8 mouse cellular contexts compared by ENCODE assay signal in genomic region chr1:23257306-23257895, GRCm38 (mm10).
DNase-seq lines count a peak whose midpoint lies in the region; ATAC-seq lines count a peak whose summit lies in the region.

No protein-coding gene starts in this region.

- no peaks in the 10 kb centered on the region for H3K9me3 ChIP-seq in kidney, embryonic 16.5 days (ENCODE audit: low read length)
- no peaks in the 10 kb centered on the region for H3K9me3 ChIP-seq in forebrain, embryonic 16.5 days (ENCODE audit: control insufficient read depth, low read length)

- peaks cover 23% of the 10 kb centered on the region for H3K4me1 ChIP-seq in kidney, embryonic 16.5 days (ENCODE audit: insufficient read depth, low read length)
- H3K4me1 ChIP-seq in forebrain, embryonic 16.5 days (replicated peaks; ENCODE audit: control insufficient read depth, insufficient read depth, low read length): peaks cover 18% of the 10 kb centered on the region

- no peaks in the 10 kb centered on the region for H3K27me3 ChIP-seq in kidney, embryonic 16.5 days (ENCODE audit: insufficient read depth, low read length)
- H3K27me3 ChIP-seq in forebrain, embryonic 16.5 days (replicated peaks; ENCODE audit: control insufficient read depth, insufficient read depth, low read length): 0 out of 2 replicates have a peak, but pooled peaks cover 3% of the 10 kb centered on the region

- H3K4me2 ChIP-seq in kidney, embryonic 16.5 days (replicated peaks; ENCODE audit: low read depth, low read length): peak overlapping the region; percentile 62
- peak overlapping the region; percentile 90 for H3K4me2 ChIP-seq in forebrain, embryonic 16.5 days (ENCODE audit: low read length)

- no peak for ATAC-seq in kidney, embryonic 16.5 days (ENCODE audit: low FRiP score, low TSS enrichment)
- ATAC-seq in forebrain, embryonic 16.5 days: no peak

- H3K9ac ChIP-seq in kidney, embryonic 16.5 days (replicated peaks; ENCODE audit: low read length): peak overlapping the region; percentile 82
- H3K9ac ChIP-seq in forebrain, embryonic 16.5 days (replicated peaks; ENCODE audit: low read depth, low read length): peak overlapping the region; percentile 87

- DNase-seq in kidney, postnatal 4 days: no peak
- DNase-seq in cerebellum, adult 9-11 months: peak; percentile 28
- peak; percentile 35 for DNase-seq in lung, postnatal 36 days
- DNase-seq in frontal cortex, postnatal 25 days (ENCODE audit: low spot score in 2 of 2): no peak
- DNase-seq in spleen, postnatal 4 days (ENCODE audit: low spot score in 2 of 2): no peak
- no peak for DNase-seq in ovary, postnatal 36 days (ENCODE audit: low spot score)

- no peaks in the 10 kb centered on the region for H3K36me3 ChIP-seq in kidney, embryonic 16.5 days (ENCODE audit: insufficient read depth, low read length)
- no peaks in the 10 kb centered on the region for H3K36me3 ChIP-seq in forebrain, embryonic 16.5 days (ENCODE audit: control insufficient read depth, insufficient read depth)

- peak overlapping the region; percentile 76 for H3K4me3 ChIP-seq in kidney, embryonic 16.5 days (ENCODE audit: low read length)
- peak overlapping the region; percentile 66 for H3K4me3 ChIP-seq in forebrain, embryonic 16.5 days (replicated peaks; ENCODE audit: low read length)

- H3K27ac ChIP-seq in kidney, embryonic 16.5 days (ENCODE audit: low read length): peak overlapping the region; percentile 91
- H3K27ac ChIP-seq in forebrain, embryonic 16.5 days (ENCODE audit: low read length): no peak overlapping the region

- 21% methylated on average over 10 of the region's 10 CpGs for WGBS in kidney, embryonic 16.5 days
- WGBS in forebrain, embryonic 16.5 days: 20% methylated on average over 10 of the region's 10 CpGs

Comparison
In these comparisons a context has a peak if more than half of its experiments do, and no peak if none do; other contexts are left out.
1. DNase-seq: peak in cerebellum, adult 9-11 months (single experiment) and lung, postnatal 36 days (single experiment); none in kidney, postnatal 4 days (0 of 2), frontal cortex, postnatal 25 days (0 of 2), spleen, postnatal 4 days (0 of 2) and ovary, postnatal 36 days (single experiment).